Mouse (Mus musculus): ENCODE data around the gene Syt14.

DNA sequence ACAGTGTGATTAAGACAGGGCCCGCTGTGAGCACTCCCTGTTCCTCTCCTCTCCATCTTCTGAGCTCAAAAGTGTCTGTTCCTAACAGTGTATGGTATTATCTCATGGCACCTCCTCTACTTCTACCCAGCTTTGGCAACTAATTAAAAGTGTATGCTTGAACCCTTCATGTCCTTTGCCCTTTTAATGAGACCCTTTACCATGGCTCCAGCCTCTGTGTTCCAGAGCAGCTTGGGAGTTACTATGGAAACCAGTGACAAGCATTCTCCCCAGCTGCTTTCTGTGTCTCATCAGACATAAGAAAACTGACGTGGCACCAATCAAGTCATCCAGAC lies 87.8 kb downstream of the Syt14 start:
- TF ChIP-seq JUND (IDR thresholded peaks at IDR 0.05; ENCODE audit: low read depth, low read length): no peak
- no peak for TF ChIP-seq EP300 (IDR thresholded peaks at IDR 0.05; ENCODE audit: low read depth in 1 of 2, low read length in 2 of 2)
- no peak for TF ChIP-seq POLR2A (IDR thresholded peaks at IDR 0.05; ENCODE audit: control insufficient read depth in 1 of 2, insufficient read depth in 1 of 2, low read depth in 1 of 2, low read length in 2 of 2, poor library complexity in 1 of 2)
- no peak for TF ChIP-seq USF1 (IDR thresholded peaks at IDR 0.05; ENCODE audit: low read depth, low read length)
- no peak for TF ChIP-seq CHD1 (IDR thresholded peaks at IDR 0.05; ENCODE audit: low read depth, low read length)
- TF ChIP-seq CTCF (IDR thresholded peaks at IDR 0.05 in 2 of 3, conservative IDR thresholded peaks at IDR 0.05 in 1 of 3; ENCODE audit: control insufficient read depth in 1 of 3, insufficient read depth in 1 of 3, low read depth in 2 of 3, low read length in 3 of 3, poor library complexity in 1 of 3, severe bottlenecking in 1 of 3): no peak
- no peak for TF ChIP-seq MAX (IDR thresholded peaks at IDR 0.05; ENCODE audit: low read length)
- no peak for TF ChIP-seq MXI1 (IDR thresholded peaks at IDR 0.05; ENCODE audit: low read depth, low read length)
- no peak for TF ChIP-seq CHD2 (IDR thresholded peaks at IDR 0.05; ENCODE audit: low read length)
- no peak for TF ChIP-seq TAL1 (IDR thresholded peaks at IDR 0.05; ENCODE audit: low read length)
- no peak for TF ChIP-seq HCFC1 (IDR thresholded peaks at IDR 0.05; ENCODE audit: low read depth, low read length)
- TF ChIP-seq NRF1 (IDR thresholded peaks at IDR 0.05; ENCODE audit: insufficient read depth, low read depth, low read length, poor library complexity, severe bottlenecking): no peak
- no peak for TF ChIP-seq BHLHE40 (IDR thresholded peaks at IDR 0.05; ENCODE audit: borderline replicate concordance, low read depth, low read length)
